Mouse (Mus musculus) neural tube, embryonic 12.5 days (tissue): ENCODE measurements around the gene Fads1. TPM values are rescaled to one million over a fixed set of nuclear protein-coding genes. Genes with fewer than 3 reads are reported as not detected.

ENCODE experiments used
- ATAC-seq: fragments of 200-750 bp; cut with Nextera tagmentation; 2 replicates; pipeline ENCODE4 v1.8.0; 2017; ENCODE audit warnings: low read depth, mild to moderate bottlenecking, moderate TSS enrichment, moderate library complexity; ENCODE audit not compliant: low FRiP score
- H3K27ac ChIP-seq: fragments of 300-500 bp; sonication (generic); 2 replicates; pipeline ENCODE4 v1.5.1; 2016
- H3K27me3 ChIP-seq: fragments of 300-500 bp; sonication (generic); replicated peaks from 2 replicates; pipeline ENCODE4 v1.6.1; 2016; ENCODE audit warnings: mild to moderate bottlenecking
- H3K36me3 ChIP-seq: fragments of 300-500 bp; sonication (generic); 2 replicates; pipeline ENCODE4 v1.6.1; 2016; ENCODE audit warnings: mild to moderate bottlenecking
- H3K4me1 ChIP-seq: fragments of 300-500 bp; sonication (generic); 2 replicates; pipeline ENCODE4 v1.6.1; 2016
- H3K4me2 ChIP-seq: fragments of 300-500 bp; sonication (generic); replicated peaks from 2 replicates; pipeline ENCODE4 v1.6.1; 2016; ENCODE audit warnings: mild to moderate bottlenecking
- H3K4me3 ChIP-seq: fragments of 300-500 bp; sonication (generic); 2 replicates; pipeline ENCODE4 v1.5.1; 2016
- H3K9ac ChIP-seq: fragments of 300-500 bp; sonication (generic); 2 replicates; pipeline ENCODE4 v1.6.1; 2016; ENCODE audit warnings: mild to moderate bottlenecking
- H3K9me3 ChIP-seq: fragments of 300-500 bp; sonication (generic); 2 replicates; pipeline ENCODE4 v1.6.1; 2016; ENCODE audit warnings: mild to moderate bottlenecking
- WGBS: fragments of 180-500 bp; shearing (Covaris S2); methylation state at CpG from one replicate; pipeline ENCODE4 v1.1.7; 2016; 5-methylcytosine and 5-hydroxymethylcytosine counted together
- polyA plus RNA-seq: library from polyadenylated mRNA; unstranded; fragments of >200 nt; fragmentation: Nextera tagmentation; extraction: Ambion mirVana; gene quantifications from 2 replicates; pipeline ENCODE4 v1.2.1, GENCODE M21; 2016

Fads1 gene
- polyA plus RNA-seq, 1 experiment from 2014 or later = 167 TPM

GRCm38 (mm10) chr19:10183299-10183983 lies 753 bp downstream of the Fads1 start:
- Histone ChIP-seq H3K4me3 (peak overlapping the region; percentile 61), H3K27me3 (no peaks in the 10 kb centered on the region), H3K9me3 (no peaks in the 10 kb centered on the region), H3K27ac (peak overlapping the region; percentile 83), H3K4me2 (peak overlapping the region; percentile 91), H3K9ac (peak overlapping the region; percentile 96), H3K36me3 (peaks cover 36% of the 10 kb centered on the region), H3K4me1 (peaks cover 22% of the 10 kb centered on the region)
- WGBS = 1% methylated on average over 35 of the region's 35 CpGs
- peak; percentile 88 for ATAC-seq

GRCm38 (mm10) chr19:10184096-10184495 lies 1.4 kb downstream of the Fads1 start:
- Histone ChIP-seq H3K9ac (peak overlapping the region; percentile 96), H3K9me3 (no peaks in the 10 kb centered on the region), H3K36me3 (peaks cover 43% of the 10 kb centered on the region), H3K27me3 (no peaks in the 10 kb centered on the region), H3K27ac (peak overlapping the region; percentile 32; the same call in 1 of the 2 replicates), H3K4me1 (peaks cover 22% of the 10 kb centered on the region), H3K4me3 (peak overlapping the region; percentile 61), H3K4me2 (peak overlapping the region; percentile 91)
- no peak for ATAC-seq
- WGBS = 9% methylated on average over 12 of the region's 12 CpGs

GRCm38 (mm10) chr19:10185876-10186275 lies 3.2 kb downstream of the Fads1 start:
- no peak for ATAC-seq
- no peaks in the 10 kb centered on the region for H3K9me3 ChIP-seq
- 98% methylated on average over 3 of the region's 3 CpGs for WGBS
- H3K4me2 ChIP-seq = peak overlapping the region; percentile 91; the same call in 1 of the 2 replicates
- H3K9ac ChIP-seq = peak overlapping the region; percentile 3; the same call in 1 of the 2 replicates
- no peak overlapping the region for H3K27ac ChIP-seq
- peaks cover 61% of the 10 kb centered on the region for H3K36me3 ChIP-seq
- H3K4me1 ChIP-seq = peaks cover 22% of the 10 kb centered on the region
- H3K4me3 ChIP-seq = no peak overlapping the region
- no peaks in the 10 kb centered on the region for H3K27me3 ChIP-seq

- Histone ChIP-seq H3K36me3 (peaks cover 68% of the 10 kb centered on the region), H3K4me3 (no peak overlapping the region), H3K9me3 (no peaks in the 10 kb centered on the region), H3K27ac (no peak overlapping the region), H3K27me3 (no peaks in the 10 kb centered on the region), H3K4me1 (peaks cover 22% of the 10 kb centered on the region), H3K9ac (no peak overlapping the region), H3K4me2 (no peak overlapping the region)
- no peak for ATAC-seq
- 95% methylated on average over 8 of the region's 8 CpGs for WGBS
Measured at GRCm38 (mm10) chr19:10186569-10186968, 3.9 kb downstream of the Fads1 start.

- ATAC-seq = no peak
- no peak overlapping the region for H3K4me2 ChIP-seq
- 80% methylated on average over 10 of the region's 10 CpGs for WGBS
- no peak overlapping the region for H3K9ac ChIP-seq
- peaks cover 22% of the 10 kb centered on the region for H3K4me1 ChIP-seq
- H3K27me3 ChIP-seq = no peaks in the 10 kb centered on the region
- H3K27ac ChIP-seq = no peak overlapping the region
- H3K9me3 ChIP-seq = no peaks in the 10 kb centered on the region
- H3K36me3 ChIP-seq = peaks cover 86% of the 10 kb centered on the region
- no peak overlapping the region for H3K4me3 ChIP-seq
Measured at GRCm38 (mm10) chr19:10188281-10188811, 5.7 kb downstream of the Fads1 start.

GRCm38 (mm10) chr19:10189022-10189421 lies 6.3 kb downstream of the Fads1 start:
- H3K4me1 ChIP-seq = peaks cover 22% of the 10 kb centered on the region
- H3K36me3 ChIP-seq = peaks cover 92% of the 10 kb centered on the region
- ATAC-seq = no peak

GRCm38 (mm10) chr19:10189940-10190339 lies 7.3 kb downstream of the Fads1 start:
- Histone ChIP-seq H3K4me3 (no peak overlapping the region), H3K4me1 (peaks cover 13% of the 10 kb centered on the region; the same call in 1 of the 2 replicates), H3K9ac (no peak overlapping the region), H3K27ac (no peak overlapping the region), H3K4me2 (no peak overlapping the region), H3K9me3 (no peaks in the 10 kb centered on the region), H3K36me3 (peaks cover 100% of the 10 kb centered on the region), H3K27me3 (no peaks in the 10 kb centered on the region)
- WGBS = 94% methylated on average over 8 of the region's 8 CpGs
- no peak for ATAC-seq

More at GRCm38 (mm10) chr19:10189022-10189421, 6.3 kb downstream of the Fads1 start:
- H3K4me3 ChIP-seq = no peak overlapping the region
- H3K9me3 ChIP-seq = no peaks in the 10 kb centered on the region
- no peak overlapping the region for H3K9ac ChIP-seq
- WGBS = 97% methylated on average over 6 of the region's 6 CpGs
- no peak overlapping the region for H3K4me2 ChIP-seq
- no peaks in the 10 kb centered on the region for H3K27me3 ChIP-seq
- no peak overlapping the region for H3K27ac ChIP-seq

GRCm38 (mm10) chr19:10190796-10191195 lies 8.1 kb downstream of the Fads1 start:
- Histone ChIP-seq H3K27ac (no peak overlapping the region), H3K27me3 (no peaks in the 10 kb centered on the region), H3K4me1 (peaks cover 4% of the 10 kb centered on the region; the same call in 1 of the 2 replicates), H3K4me2 (no peak overlapping the region), H3K36me3 (peaks cover 100% of the 10 kb centered on the region), H3K9me3 (no peaks in the 10 kb centered on the region), H3K9ac (no peak overlapping the region), H3K4me3 (no peak overlapping the region)
- no peak for ATAC-seq
- WGBS = 50% methylated on average over 2 of the region's 2 CpGs

GRCm38 (mm10) chr19:10191326-10191725 lies 8.6 kb downstream of the Fads1 start:
- Histone ChIP-seq H3K36me3 (peaks cover 100% of the 10 kb centered on the region), H3K4me2 (no peak overlapping the region), H3K9me3 (no peaks in the 10 kb centered on the region), H3K9ac (no peak overlapping the region), H3K4me3 (no peak overlapping the region), H3K27ac (no peak overlapping the region), H3K4me1 (no peaks in the 10 kb centered on the region), H3K27me3 (no peaks in the 10 kb centered on the region)
- no peak for ATAC-seq
- 75% methylated on average over 7 of the region's 7 CpGs for WGBS

GRCm38 (mm10) chr19:10194337-10194736 lies 11.6 kb downstream of the Fads1 start:
- Histone ChIP-seq H3K4me3 (no peak overlapping the region), H3K4me2 (no peak overlapping the region), H3K4me1 (no peaks in the 10 kb centered on the region), H3K27ac (no peak overlapping the region), H3K9ac (no peak overlapping the region), H3K36me3 (peaks cover 79% of the 10 kb centered on the region), H3K27me3 (no peaks in the 10 kb centered on the region), H3K9me3 (no peaks in the 10 kb centered on the region)
- no peak for ATAC-seq
- WGBS = 88% methylated on average over 11 of the region's 11 CpGs

GRCm38 (mm10) chr19:10195252-10195651 lies 12.6 kb downstream of the Fads1 start:
- Histone ChIP-seq H3K4me1 (no peaks in the 10 kb centered on the region), H3K4me3 (no peak overlapping the region), H3K4me2 (no peak overlapping the region), H3K27ac (no peak overlapping the region), H3K27me3 (no peaks in the 10 kb centered on the region), H3K36me3 (peaks cover 79% of the 10 kb centered on the region), H3K9me3 (no peaks in the 10 kb centered on the region), H3K9ac (no peak overlapping the region)
- no peak for ATAC-seq
- 82% methylated on average over 5 of the region's 5 CpGs for WGBS

GRCm38 (mm10) chr19:10197130-10197529 lies 14.4 kb downstream of the Fads1 start:
- Histone ChIP-seq H3K27me3 (no peaks in the 10 kb centered on the region), H3K36me3 (peaks cover 69% of the 10 kb centered on the region), H3K9me3 (no peaks in the 10 kb centered on the region), H3K4me3 (no peak overlapping the region), H3K4me1 (no peaks in the 10 kb centered on the region), H3K4me2 (no peak overlapping the region), H3K9ac (no peak overlapping the region), H3K27ac (no peak overlapping the region)
- no peak for ATAC-seq
- WGBS = 93% methylated on average over 4 of the region's 4 CpGs

- peaks cover 57% of the 10 kb centered on the region for H3K36me3 ChIP-seq
- 85% methylated on average over 2 of the region's 2 CpGs for WGBS
- no peak overlapping the region for H3K27ac ChIP-seq
- no peak overlapping the region for H3K9ac ChIP-seq
- H3K4me3 ChIP-seq = no peak overlapping the region
- H3K4me1 ChIP-seq = peaks cover 8% of the 10 kb centered on the region
- H3K9me3 ChIP-seq = no peaks in the 10 kb centered on the region
- H3K27me3 ChIP-seq = no peaks in the 10 kb centered on the region
- no peak for ATAC-seq
- H3K4me2 ChIP-seq = no peak overlapping the region
Measured at GRCm38 (mm10) chr19:10198286-10198685, 15.6 kb downstream of the Fads1 start.
